In genomic region chr6:135907540-135908320, GRCm38 (mm10) we compare ENCODE assay signal across 8 mouse cellular contexts.
DNase-seq lines count a peak whose midpoint lies in the region; ATAC-seq lines count a peak whose summit lies in the region.

No protein-coding gene starts in this region.

- H3K9me3 ChIP-seq in hindbrain, embryonic 15.5 days, result no peaks in the 10 kb centered on the region

- H3K36me3 ChIP-seq in hindbrain, embryonic 15.5 days, result no peaks in the 10 kb centered on the region

- no peak overlapping the region for H3K4me3 ChIP-seq in hindbrain, embryonic 15.5 days

- DNase-seq in adipocyte (ENCODE audit: low spot score), result peak; percentile 19
- peak; percentile 89 to 94 for DNase-seq in cerebellum, postnatal 25 days
- peak; percentile 92 to 93 for DNase-seq in frontal cortex, postnatal 36 days (ENCODE audit: low spot score in 2 of 2)
- DNase-seq in layer of hippocampus, postnatal 14 days (ENCODE audit: low spot score in 2 of 2), result peak; percentile 84 to 91
- DNase-seq in lung, postnatal 36 days, result peak; percentile 75
- DNase-seq in right cerebral cortex, adult 2 months (ENCODE audit: low spot score in 2 of 2), result peak; percentile 93 to 96
- DNase-seq in urinary bladder, postnatal 25 days (ENCODE audit: low spot score), result peak; percentile 78

- H3K27ac ChIP-seq in hindbrain, embryonic 15.5 days (replicated peaks), result no peak overlapping the region

- peaks cover 32% of the 10 kb centered on the region for H3K4me1 ChIP-seq in hindbrain, embryonic 15.5 days (replicated peaks)

- peak; percentile 81 for ATAC-seq in hindbrain, embryonic 15.5 days (ENCODE audit: low FRiP score, low read depth)

- no peak overlapping the region for H3K9ac ChIP-seq in hindbrain, embryonic 15.5 days

- H3K4me2 ChIP-seq in hindbrain, embryonic 15.5 days, result no peak overlapping the region

- 21% methylated on average over 20 of the region's 20 CpGs for WGBS in hindbrain, embryonic 15.5 days

- H3K27me3 ChIP-seq in hindbrain, embryonic 15.5 days, result no peaks in the 10 kb centered on the region

Comparison
In these comparisons a context has a peak if more than half of its experiments do, and no peak if none do; other contexts are left out.
1. DNase-seq: peak in every context shown above with its lines; median percentile 94 in right cerebral cortex, adult 2 months; 92 in frontal cortex, postnatal 36 days; 92 in cerebellum, postnatal 25 days; 88 in layer of hippocampus, postnatal 14 days; 78 in urinary bladder, postnatal 25 days; 75 in lung, postnatal 36 days; 19 in adipocyte.